Mouse (Mus musculus): Measurements from ENCODE around the gene Galr2.
"Not testable (repeated sequence)": the region's sequence is repeated elsewhere in the genome, so short reads cannot be mapped to it uniquely, and the experiment has no call there.

Gene Galr2

DNA sequence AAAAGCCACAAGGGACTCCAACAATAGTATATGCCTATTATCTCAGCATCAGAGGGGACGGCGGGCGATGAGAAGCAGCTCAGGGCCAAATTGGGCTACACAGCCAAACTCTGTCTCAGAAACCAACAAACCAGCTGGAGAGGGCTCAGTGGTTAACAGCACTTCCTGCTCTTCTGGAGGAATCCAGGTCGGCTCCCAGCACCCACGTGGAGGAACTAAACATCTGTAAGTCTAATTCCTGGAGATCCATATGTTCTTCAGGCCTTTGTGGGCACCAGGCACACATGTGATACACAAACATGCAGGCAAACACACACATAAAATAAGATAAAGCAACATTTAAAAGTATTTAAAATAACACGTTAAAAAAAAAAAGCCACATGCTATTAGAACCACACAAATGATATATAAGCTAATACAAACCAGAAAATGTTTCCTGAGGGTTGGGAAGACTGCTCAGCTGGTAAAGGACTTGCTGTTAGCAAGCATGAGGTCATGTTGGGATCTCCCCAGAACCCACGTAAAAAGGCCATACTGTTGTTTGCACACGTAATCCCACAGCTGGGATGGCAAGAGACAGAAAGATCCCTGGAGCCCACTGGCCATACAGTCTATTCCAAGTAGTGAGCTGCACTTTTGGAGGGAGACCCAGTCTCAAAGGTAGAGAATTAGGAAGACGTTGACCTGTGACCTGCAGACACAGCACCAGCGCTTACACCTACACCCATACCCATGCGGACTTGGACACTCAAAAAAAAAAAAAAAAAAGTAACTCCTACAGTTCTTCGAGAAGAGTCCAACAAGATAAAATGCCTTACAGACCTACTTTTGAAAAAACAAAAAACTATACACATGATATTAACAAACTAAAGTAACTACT, 7.9 kb upstream of the Galr2 start:
- DNase-seq (ENCODE audit: low spot score) = no peak

DNA sequence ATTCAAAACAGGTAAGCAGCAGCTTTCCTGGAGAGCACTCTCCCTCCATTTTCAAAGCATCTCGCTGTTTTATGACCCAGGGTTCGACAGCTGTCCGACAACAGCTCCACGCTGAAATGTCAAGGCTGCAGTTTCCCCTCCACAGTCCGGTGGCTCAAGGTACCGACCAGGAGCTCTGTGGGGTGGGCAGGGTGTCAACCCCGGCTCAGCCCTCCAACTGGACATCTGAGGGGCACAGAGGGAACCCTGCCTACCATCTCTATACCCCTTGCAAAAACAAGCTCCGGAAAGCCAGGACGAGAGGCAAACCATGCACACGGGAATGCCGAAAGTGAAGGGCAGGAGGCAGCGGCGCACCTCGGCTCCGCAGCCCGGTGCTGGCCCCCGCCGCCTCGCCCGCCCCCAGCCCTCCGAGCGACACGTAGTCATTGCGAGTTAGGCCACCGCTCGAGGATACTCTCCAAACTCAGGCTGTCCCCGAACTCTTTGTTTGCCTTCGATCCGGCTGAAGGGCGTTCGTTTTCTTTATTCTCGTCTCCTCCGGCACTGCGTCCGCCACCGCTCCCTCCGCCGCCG, 7.2 kb upstream of the Galr2 start:
- DNase-seq (ENCODE audit: low spot score) = no peak

DNA sequence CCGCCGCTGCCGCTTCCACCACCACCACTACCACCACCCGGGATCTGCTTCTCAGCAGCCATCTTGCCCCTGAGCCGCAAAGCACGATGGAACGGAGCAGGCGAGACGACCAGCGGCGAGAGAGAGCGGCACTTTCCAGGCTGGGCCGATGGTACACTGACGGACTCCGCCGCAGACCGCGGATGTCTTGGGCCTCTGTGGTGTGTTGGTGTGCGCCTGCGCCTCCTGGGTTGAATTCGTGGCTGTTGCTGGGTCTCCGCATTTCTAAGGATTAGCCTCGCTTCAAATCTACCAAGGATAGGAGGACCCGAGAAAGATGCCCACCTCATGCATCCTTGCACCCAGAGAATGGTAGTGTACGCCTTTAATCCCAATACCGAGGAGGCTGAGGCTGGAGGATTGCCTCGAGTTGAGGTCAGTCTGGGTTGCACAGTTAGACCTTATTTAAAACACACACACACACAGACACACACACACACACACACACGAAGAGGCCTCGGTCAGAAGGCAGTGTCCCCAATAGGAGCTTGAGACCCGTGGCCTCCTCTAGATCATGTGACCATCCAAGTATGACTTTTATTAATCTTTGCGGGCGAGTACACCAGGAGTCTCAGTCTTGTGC, 6.6 kb upstream of the Galr2 start, which contains the start of gene Srp68:
Gene Srp68 (minus strand): TSS at position 173 of the 622 bp plus-strand sequence.
- peak; percentile 89 for DNase-seq (ENCODE audit: low spot score)

DNA sequence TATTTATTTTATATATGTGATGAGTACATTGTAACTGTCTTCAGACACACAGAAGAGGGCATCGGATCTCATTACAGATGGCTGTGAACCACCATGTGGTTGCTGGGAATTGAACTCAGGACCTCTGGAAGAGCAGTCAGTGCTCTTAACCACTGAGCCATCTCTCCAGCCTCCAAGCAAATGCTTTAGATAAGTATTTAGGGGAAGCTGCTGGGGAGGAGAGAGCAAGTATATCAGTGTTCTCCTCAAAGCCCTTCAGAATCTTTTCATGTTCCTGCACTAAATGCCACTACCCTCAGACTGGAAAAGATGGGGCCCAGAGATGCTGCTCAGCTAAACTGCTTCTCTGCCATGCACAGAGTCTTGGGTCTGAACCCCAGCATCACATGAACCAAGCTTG, 3.6 kb upstream of the Galr2 start:
- DNase-seq (ENCODE audit: low spot score) = not testable (repeated sequence)

DNA sequence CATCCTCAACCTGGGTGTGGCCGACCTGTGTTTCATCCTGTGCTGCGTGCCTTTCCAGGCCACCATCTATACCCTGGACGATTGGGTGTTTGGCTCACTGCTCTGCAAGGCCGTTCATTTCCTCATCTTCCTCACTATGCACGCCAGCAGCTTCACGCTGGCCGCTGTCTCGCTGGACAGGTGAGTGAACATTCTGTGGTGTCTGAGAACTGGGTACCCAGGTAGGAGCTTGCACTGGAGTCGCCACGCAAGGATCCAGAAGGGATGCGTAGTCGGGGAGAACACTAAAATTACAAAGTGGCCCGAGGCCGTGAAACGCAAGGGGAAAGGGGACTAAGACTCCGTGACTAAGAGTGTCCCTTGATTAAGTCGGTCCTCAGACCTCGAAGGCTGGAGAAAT, 932 bp downstream of the Galr2 start:
- no peak for DNase-seq (ENCODE audit: low spot score)

DNA sequence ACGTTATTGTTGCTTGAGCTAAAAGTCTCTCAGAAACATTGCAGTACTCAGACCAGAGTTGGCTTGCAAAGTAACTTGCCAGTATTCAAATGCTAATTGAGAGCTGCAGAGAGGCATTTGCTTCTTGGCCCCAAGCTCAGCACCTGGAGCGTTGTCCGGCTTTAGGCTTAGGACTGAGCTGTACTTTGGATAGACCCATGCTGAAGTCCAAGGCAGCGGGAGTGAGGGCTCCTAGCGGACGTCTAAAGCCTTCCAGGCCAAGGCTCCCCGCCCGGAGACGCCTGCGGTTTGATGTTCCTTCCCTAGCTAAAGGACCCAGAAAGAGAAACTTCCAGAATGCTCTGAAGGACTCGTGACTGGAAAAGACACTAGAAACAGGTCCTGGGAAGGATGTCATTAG, 1.4 kb downstream of the Galr2 start:
- no peak for DNase-seq (ENCODE audit: low spot score)

DNA sequence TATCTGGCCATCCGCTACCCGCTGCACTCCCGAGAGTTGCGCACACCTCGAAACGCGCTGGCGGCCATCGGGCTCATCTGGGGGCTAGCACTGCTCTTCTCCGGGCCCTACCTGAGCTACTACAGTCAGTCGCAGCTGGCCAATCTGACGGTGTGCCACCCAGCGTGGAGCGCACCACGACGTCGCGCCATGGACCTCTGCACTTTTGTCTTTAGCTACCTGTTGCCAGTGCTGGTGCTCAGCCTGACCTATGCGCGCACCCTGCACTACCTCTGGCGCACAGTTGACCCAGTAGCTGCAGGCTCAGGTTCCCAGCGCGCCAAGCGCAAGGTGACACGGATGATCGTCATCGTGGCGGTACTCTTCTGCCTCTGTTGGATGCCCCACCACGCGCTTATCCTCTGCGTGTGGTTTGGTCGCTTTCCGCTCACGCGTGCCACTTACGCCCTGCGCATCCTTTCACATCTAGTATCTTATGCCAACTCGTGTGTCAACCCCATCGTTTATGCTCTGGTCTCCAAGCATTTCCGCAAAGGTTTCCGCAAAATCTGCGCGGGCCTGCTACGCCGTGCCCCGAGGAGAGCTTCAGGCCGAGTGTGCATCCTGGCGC, 2.3 kb downstream of the Galr2 start:
- no peak for DNase-seq (ENCODE audit: low spot score)

DNA sequence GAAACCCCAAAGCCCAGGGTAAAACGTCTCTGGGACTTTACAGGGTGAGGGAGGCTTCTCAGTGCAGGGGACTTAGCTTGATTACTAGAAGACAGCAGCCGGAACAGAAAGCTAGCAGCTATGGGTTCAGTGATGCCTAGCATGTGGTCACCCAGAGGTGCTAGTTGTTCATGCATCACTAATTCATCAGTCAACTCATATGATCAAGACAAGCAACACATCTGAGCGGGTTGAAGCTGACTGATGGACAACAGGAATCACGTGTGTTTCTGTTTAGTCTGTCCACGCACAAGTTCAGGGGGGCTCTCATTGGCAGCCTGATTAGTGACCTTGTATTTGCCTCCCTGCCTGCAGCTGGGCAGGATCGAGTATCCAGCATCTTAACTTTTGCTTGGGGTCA, 3.2 kb downstream of the Galr2 start:
- no peak for DNase-seq (ENCODE audit: low spot score)

DNA sequence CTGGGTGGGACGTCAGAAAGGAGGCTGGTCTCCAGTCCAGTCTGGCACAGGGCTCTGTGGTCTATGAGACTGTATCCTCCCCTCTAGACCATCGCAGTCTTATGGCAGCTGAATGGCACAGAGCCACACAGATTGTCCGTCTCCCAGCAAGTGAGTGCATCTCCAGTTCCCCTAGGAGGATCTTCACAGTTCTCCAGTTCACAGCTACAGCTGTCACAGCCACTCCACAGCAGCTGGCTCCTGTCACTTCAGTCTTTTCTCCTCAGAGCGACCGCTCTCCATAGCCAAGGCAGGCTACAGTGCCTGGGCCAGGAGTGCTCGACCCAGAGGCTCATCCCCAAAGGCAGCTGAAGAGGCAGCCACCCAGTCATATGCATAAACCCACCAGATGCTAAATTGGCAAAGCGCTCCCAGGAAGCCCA, 5.0 kb downstream of the Galr2 start:
- no peak for DNase-seq (ENCODE audit: low spot score)

DNA sequence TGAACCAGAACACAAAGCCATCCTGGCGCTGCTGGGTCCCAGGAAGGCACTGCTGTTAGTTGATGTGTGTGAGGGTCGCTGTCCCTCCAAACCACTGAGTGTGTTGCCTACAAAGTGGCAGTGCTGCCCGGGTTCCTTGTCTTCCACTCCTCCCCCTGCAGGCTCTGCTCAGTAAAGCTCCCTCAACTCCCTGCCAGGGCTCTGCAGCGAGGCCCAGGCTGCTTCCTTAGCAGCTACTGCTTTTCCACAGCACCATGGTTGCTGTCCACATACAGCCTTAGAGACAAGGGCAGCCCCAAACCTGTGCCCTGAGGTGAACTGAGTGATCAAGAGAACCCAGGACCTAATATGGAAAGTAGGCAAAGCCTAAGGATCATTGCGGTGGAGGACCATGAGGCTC, 6.6 kb downstream of the Galr2 start:
- DNase-seq (ENCODE audit: low spot score) = no peak

DNA sequence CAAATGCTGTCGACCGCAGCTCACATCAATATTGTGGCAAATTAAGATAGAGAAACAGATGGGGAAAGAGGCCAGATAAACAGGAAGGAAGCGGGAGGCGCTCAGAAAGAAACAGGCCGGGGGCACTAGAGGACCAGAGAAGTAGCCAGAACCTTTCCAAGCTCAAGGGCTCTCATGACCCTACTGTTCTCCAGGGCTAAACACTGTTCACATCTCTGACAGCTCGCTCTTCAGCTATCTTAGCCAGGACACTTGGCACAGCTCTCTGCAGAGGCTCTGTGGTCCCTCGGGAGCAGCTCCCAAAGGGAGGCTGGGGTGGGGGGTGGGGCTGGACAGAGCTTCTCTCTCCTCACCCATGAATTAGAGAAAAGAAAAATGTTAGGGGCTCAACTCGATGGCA, 9.8 kb downstream of the Galr2 start:
- DNase-seq (ENCODE audit: low spot score) = no peak

DNA sequence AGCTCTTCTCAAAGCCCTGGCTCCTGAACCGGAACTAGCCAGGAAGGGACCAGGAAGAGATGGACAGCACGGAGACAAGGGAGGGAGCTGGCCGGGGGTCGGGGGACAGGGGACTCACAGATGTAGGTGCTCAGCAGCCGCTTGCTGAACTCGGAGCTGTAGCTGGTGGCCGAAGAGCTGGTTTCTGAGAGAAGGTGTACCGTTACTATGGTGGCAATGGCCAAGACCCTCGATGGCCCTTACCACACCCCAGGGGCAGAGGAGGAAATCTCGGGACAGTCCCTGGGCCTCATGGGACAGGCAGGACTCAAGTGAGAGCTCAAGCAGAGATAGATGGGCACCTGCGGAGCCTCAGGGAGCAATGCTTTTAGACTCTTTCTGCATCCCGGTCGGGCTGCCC, 11.7 kb downstream of the Galr2 start:
- DNase-seq (ENCODE audit: low spot score) = no peak

DNA sequence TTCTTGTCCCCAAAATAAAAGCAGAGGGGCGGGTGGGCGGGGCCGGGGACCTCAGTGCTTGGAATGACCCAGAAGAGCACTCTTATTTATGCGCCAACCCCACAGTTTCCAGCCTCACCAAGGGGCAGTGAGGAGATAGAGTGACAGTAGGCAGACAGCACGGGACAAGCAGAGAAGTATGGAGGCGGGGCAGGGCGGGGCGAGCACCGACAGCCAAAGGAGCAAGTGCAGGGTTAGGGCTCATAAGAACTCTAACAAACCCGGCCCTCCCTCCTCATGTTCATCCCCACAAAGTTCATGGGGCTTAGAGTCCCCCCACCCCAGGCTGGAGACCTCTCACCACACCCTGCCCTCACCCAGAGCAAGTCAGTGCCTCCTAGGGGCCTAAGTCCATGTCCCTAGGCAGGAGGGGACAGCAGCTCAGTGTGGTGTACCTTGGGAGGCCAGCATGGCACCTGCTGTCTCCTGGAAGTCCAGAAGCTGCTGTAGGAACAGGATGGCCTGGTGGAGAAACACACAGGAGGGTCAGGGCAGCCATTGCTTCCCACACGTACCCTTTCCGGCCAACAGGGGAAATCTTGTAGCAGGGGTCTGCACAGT, 12.9 kb downstream of the Galr2 start:
- DNase-seq (ENCODE audit: low spot score) = no peak

DNA sequence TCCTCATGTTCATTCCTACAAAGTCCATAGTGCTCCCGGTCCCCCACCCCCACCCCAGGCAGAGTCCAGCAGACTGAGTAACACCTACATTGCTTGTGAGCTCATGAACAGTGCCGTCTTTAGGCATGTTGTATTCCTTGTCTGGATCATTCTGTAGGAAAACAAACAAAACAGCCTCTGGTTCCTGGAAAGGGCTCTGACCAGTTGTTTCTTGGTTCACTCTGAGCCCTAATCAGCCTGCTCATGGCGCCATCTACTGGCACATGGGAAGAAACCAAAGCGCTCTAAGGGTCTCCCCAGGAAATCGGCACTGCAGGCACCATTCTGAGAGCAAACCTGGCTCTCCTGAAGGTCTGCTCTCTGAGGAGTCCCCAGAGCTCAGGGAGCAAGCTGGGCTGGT, 13.6 kb downstream of the Galr2 start:
- DNase-seq (ENCODE audit: low spot score) = no peak

DNA sequence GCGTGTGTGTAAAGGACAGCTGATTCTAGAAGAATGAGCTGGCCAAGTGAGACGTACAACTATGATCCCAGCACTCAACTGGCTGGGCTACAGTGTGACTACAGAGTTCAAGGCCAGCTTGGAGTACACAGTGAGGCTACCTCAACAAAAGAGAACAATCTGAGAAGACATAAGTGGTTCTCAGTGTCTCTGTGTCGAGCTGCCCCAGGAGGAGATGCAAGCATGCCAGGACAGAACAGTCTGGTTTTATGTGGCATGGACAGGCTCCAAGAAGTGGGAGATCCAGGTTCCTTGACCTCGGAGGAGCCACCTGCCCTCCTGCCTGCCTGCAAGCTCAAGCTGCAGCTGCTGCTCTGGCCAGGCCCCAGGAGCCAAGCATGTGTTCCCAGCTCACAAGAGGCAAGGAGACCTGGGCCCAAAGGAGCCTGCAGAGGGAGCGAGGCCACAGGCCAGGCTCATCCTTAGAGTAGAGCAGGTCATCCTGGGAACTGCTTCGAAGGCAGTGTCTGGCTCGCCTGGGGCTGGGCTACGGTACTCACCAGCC, 15.5 kb downstream of the Galr2 start:
- no peak for DNase-seq (ENCODE audit: low spot score)

DNA sequence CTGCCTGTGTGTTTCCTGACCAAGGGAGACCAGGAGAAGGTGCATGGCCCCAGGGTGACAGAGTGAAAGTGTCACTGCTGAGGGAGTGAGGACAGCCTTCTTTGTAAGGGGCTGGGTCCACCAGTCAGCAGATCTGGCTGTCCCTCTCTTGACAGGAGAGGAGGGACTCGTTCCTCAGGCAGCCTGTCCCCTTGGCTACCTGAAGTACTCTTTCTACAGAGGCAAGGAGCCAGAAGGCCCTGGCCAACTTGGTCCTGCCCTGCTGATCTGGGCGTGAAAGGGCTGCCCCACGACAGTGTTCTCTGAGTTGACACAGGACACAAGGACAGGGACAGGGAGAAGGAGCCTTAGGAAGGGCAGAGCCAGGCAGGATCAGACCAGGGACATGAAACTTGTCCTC, 16.3 kb downstream of the Galr2 start:
- no peak for DNase-seq (ENCODE audit: low spot score)

DNA sequence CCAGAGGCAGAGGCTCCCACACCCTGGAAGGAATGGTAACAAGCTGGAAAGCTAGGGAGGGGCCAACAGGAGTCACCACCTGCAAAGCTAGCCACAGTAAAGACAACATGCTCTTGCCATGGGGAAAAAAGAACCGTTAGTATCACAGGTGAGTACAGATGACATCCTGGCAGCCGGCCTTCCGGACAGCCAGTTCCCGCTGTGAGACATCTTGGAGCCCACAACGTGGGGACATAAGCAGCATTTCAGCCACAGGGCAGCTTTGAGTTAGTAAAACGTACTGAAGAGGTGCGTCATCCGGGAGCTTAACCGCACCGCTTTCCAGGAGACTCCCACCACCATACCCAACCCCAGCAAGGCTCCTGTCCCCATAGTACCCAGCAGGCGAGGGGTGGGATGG, 17.5 kb downstream of the Galr2 start:
- no peak for DNase-seq (ENCODE audit: low spot score)

DNA sequence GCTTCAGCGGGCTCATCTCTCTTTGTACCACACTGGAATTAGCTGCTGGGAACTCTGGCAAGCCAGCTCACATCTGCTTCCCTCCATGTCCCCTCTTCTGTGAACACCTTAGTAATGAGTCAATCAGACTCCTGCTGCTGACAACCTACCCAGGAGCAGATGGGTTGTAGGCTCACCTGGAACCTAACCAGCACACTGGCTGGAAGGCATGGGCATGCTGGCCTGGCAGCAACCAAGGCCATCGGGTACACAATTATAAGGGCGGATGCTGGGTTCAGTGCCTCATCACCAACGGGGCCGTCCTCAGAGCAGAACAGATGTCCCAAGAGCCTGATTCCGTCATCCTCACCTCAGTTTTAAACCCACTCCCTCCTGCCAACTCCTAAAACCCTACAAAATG, 17.9 kb downstream of the Galr2 start:
- no peak for DNase-seq (ENCODE audit: low spot score)

DNA sequence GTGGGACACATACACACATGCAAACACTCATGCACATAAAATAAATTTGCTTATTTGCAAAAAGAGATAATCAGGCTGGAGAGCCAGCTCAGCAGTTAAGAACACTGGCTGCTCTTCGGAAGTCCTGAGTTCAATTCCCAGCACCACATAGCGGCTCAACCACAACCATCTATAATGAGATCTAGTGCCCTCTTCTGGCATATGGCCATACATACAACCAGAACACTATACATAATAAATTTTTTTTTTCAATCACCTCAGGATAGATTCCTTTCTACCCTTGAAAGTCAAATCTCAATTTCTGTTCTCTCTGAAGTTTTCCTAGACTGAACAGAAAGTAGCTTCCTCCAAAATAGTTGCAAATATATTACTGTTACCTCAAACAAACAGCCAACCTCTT, 24.7 kb downstream of the Galr2 start:
- DNase-seq (ENCODE audit: low spot score) = no peak

DNA sequence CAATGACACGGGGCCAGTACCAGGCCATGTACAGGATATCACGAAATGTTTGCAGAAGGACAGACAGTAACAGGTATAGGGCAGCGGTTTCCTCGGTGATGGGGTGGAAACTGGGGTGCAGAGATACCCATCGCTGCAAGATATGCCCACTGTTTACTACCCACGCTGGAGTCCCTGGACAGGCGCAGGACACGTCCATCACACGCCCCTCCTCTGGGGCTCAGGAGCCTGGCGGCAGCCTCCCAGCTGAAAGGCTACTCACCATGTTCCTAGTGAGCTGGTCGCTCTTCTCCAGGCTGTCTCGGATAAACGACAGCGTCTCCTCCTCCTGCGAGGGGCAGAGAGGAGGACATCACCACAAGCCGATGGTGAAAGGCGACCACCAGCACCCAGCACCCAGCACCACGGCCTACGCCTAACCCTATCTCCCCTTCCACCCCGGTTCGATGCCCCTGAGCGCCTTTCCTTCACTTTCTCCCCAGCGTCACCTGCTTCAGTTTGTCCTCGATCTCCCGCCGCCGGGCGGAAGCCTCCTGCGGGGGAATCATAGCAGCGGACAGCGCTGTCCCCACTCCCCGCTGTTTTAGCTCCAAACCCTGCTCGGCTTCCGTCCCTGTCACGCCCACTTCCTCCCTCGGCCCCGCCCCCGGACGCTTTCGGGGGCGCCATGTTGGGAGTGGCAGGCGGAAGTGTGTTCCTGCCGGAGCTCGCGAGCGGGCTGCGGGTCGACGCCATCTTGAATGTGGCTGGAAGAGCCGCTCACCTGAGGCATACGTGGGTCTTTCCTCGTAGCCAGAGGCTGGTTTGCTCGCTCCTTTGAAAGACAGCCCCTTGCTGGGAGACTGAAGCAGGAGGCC, 25.6 kb downstream of the Galr2 start:
- DNase-seq (ENCODE audit: low spot score) = peak; percentile 81

DNA sequence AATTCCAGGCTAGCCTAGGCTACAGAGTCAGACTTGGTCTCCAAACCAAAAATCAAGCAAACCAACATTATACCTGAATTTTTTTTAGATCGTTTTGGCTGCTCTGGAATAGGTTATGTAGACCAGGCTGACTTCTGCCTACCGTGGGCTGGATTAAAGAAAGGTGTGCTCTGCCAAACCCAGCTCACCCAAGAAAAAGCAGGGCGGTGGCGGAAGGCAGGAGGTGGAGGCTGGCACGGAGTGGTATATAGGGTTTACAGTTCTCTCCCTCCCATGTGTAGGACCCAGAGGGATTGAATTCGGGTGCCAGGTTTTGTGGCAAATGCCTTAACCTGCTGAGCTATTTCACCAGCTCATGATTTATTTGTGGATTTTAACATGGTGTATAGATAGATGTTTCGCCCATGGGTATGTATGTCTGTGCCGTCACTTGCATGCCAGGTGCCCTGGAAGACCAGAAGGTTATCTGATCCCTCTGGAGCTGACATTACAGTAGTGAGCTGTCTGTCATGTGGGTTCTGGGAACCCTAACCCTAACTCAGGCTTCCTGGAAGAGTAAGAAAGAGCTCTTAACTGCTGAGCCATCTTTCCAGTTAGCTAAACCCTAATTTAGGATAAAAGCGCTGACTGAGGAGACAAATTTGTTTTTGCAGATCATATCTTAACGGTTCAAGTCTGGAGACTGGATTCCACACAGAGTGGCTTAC, 26.4 kb downstream of the Galr2 start, which contains the start of gene Exoc7:
Gene Exoc7 (minus strand): TSS at position 215 of the 707 bp plus-strand sequence.
- DNase-seq (ENCODE audit: low spot score) = no peak
